Mouse (Mus musculus): ENCODE data around the gene D430041D05Rik.

Gene D430041D05Rik

DNA sequence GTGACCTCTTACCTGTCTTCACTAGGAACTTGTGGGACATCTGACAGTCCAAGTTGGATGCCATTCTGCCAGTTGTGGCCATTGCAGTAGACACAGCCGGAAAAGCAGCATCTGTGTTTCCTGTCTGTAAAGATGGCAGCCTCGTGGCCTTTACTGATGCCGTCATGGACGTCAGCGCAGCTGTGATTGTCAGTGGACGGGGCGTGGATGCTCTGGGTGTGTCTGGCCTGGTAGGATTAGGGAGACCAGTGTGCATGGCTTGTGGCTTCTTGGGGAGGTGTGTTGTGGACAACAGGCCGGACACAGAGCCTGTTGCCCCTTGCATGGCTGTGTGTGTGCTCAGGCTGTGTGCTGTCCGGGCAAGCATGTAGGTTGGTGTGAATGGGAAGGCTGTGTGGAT, 155.9 kb downstream of the D430041D05Rik start:
- DNase-seq: no peak

DNA sequence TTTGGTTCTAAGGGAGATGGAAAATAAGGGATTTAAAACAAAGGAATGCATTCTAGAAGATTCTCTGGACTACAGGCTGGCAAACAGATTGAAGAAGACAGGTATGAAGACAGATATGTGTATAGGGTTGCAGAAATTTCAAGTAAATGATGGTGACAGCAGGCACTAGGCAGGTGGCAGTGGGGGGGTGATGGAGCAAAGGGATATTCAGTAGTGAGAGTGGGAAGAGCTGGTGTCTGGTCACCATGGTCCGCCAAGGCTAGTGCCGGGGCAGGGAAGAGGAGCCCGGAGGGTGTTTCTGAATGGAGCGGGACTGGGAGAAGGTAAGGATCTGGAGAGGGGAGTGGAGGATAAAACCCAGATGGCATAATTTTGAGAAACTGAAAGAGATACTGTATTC, 157.5 kb downstream of the D430041D05Rik start:
- DNase-seq: no peak

DNA sequence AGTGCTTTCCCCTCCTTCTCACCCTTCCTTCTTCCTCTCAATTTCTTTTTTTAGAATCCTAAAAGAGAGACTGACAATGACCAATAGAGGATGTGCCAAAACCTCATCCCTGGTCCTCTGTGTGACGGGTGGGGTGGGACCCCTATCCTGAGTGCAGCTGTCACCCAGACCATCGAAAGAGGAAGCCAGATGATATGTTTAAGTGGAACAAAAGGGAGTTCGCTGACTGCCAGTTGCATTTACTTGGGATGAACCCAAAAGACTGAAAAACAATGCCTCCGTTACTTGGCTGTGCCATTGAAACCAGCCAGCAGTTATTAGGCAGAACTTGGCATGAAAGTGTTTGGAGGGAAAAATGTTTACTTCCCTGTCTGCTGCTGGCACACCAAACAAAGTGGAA, 159.2 kb downstream of the D430041D05Rik start:
- no peak for DNase-seq

DNA sequence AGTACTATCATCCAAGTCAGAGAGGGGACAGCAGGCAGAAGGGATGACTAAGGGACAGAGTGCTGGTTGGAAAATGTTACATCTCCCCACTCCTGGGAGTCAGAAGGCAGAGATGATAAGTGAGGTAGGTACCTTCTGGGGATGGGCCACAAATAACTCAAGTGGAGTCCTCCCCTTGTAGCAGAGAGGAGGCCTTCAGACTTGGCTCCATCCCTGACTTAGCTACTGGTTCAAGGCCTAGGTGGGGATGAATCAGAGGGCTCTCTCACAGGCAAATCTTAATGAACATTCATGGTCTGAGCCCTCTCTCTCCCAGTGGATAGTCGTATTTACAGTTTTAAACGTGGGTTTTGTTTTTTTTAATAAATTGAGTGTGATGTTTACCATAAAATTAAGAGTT, 161.0 kb downstream of the D430041D05Rik start:
- DNase-seq: no peak

DNA sequence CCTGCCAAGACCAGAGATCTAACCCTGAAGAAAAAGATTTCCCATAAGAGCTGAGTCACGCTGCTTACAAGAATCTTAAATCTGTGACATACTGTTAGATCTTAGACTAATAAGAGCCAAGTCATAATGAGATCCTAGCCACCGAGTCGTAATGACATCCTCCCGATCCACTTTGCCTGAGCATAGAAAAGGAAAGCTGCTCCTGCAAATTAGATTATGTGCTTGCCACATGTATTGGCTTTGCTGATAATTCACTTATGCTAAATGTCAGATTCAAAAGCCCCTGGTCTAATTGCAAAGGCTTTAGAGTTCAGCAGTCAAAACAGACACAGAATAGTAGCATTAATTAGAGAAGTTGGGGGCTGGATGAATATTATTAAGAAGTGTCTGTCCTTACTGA, 164.0 kb downstream of the D430041D05Rik start:
- no peak for DNase-seq

DNA sequence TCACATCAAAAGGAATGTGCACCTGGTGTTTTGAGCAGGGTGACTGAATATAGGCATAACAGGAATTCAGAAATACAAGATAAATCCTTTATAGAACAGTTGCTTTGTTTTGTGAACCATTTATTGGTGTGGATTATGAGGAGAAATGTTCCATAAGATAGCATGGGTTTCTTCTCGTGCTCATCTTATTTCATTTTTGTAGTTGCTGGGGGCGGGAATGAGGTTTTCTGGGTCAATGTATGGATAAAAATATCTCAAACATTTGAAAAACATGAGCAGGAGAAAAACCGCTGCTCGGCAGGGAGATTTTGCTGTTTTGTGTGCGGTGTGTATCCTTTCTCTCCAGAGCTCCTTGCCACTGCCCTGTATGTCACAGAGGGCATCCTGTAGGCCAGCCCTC, 168.8 kb downstream of the D430041D05Rik start:
- DNase-seq: no peak

DNA sequence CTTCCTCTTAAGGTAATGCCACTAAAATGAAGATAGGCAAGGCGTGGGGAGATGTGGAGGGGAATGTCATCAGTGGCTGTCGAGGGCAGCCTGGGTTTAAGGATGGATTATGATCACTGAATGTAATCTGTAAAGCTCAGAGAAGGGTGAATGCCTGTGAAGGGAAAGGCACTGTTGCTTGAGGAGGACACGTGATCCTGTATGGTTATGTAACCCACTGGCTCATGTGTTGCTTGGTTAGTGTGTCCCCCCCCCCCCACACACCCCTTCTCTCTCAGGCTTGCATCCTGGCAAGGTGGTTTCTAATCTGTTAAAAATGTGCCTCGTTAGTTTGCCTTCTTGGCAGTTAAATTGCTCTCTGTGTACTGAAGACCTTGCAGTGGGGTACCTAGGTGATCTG, 173.7 kb downstream of the D430041D05Rik start:
- DNase-seq: no peak

DNA sequence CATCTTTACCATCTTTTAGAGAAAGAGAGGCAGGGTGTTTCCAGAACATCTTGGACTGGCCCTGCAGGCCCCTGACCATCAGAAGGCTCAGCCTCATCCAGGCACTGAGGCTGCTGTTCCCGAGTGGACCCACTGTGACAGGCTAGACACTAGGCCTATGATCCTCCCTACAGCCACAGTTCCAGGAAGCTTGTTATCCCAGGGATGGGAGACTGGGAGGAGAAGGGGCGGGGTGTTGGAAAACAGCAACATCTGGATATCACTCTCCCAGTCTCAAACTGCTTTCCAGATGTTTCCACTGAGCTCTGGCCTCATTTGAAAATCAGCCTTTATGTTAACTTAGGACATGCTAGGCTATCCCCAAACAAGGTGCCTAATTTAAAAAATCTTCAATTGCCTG, 180.4 kb downstream of the D430041D05Rik start:
- no peak for DNase-seq

DNA sequence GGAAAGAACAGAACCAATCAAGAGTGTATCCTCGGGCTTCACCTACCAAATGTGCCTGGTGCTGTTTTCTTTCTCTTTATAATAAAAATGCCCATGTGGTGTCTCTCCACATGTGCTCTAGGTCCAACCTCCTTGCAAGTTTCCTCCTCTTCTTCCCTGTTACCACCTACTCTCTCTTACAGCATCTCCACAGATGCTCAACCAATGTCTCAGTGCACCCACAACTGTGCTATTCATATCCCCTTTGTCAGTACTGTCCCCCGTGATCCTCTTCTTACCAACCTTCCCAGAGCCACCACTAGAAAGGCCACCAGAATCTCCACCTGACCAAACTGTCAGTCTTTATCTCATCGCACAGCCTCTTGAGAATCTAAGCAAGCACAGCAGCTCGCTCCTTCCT, 184.8 kb downstream of the D430041D05Rik start:
- no peak for DNase-seq

DNA sequence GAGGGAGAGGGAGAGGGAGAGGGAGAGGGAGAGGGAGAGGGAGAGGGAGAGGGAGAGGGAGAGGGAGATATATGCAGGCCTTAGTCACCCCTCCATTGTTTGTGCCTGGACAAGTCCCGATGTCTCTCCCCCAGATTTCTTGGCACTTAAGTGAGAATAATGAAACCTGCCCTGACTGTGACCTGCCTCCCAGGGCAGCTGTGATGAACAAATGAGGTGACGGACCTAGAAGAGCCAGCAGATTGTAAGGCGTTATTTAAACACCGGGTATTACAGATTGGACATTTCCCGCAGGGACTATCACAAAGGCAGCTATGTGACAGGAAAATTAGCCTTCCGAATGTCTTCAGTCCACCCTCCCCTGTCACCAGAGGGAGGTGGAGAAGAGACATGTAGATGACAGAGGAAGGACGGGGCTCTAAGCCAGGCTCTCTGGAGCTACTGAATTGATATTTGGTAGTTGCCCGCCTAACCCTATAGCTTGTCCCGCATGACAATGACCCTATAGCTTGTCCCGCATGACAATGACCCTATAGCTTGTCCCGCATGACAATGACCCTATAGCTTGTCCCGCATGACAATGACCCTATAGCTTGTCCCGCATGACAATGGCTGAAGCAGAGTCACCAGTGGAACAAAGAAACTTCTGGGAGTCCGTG, 191.0 kb downstream of the D430041D05Rik start:
- no peak for DNase-seq

DNA sequence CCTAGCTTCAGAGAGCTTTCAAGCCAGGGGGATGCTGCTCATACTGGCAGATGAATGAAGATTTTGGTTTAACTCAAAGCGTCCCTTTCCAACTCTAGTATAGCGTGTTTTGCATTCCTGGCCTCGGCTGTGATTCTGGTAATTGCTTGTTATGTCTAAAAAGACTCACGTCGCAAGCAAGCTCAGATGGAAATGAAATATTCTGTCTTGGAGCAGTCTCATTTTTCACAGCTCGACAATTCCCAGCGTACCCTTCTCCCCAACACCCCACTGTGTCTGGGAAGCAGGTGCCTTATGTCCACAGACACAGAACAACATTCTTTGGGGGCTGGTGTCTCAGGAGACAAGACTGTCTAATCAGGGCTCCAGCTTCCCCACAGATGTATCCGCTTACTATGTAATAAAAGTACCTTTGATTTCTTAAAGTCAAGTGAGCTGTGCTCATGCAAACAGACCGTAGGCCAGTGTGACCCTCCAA, 192.2 kb downstream of the D430041D05Rik start:
- no peak for DNase-seq

DNA sequence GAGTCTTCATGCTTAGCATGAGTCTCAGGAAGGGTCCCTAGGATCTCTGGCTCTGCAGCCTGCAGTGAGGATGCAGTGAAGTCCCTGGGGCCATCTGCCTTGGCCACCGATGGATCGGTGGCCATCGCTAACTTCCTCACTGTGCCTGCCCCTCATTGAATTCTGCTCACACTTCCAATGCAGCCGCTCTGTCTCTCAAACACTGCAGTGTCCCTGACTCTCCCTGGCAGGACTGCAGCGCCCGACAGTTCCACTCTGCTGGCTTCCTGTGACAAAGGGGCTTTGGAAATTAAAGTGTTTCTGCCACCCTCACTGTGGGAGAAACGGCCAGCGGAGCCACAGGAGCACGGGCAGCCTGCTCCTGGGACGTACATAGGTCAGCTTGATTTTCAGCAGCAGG, 192.7 kb downstream of the D430041D05Rik start:
- DNase-seq: no peak

DNA sequence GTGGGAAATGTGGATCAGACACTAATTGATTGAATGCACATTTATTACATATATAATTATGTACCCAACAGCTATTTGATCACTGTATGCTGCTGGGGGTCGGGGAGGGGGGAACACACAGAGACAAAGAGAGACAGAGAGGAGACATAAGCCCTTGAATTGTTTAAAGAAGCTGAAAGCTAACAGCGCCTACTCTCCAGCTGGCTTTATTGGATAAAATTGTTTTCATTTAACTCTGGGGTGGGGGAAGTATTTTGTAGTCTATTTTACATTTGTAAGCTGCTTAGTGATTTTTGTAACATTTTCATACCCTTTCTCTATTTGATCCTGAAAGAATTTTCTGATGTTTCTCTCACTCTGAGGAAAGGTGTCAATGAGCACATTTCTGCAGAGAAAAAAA, 201.4 kb downstream of the D430041D05Rik start:
- DNase-seq: no peak

DNA sequence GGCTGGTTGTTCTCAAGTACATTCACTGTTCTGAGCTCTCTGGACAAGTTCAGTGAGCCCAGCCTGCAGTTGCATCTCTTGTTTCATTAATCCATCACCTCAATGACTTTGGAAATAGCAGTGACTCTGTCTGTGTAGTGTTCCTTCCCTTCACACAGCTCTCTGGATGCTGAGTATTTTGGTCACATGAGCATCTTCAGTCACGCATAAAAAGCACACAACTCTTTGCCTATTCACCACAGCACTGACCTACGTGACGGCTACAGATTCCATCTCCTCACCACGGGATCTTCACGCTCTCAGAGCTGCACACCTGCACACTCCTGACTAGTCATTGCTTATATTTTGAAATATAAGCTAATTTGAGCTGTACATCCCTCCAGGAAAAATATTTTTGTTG, 202.4 kb downstream of the D430041D05Rik start:
- no peak for DNase-seq

DNA sequence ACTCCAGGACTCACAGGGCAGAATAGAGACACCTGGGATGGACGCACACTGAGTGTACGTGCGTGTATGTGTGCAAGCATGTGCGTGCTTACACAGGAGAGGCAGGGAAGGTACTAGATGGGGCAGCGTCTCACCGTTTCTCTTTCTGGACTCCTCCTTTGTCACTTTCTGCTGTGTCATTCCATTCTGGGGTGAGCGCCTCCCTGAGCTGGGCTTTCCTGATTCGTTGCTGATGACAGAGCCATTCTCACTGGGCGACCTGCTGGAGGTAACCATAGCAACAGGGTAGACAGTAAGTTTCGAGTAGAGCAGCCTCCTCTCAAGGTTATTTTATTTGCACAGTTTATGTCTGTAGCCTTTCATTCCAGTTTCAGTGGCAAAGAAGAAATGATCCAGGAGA, 202.9 kb downstream of the D430041D05Rik start:
- no peak for DNase-seq

DNA sequence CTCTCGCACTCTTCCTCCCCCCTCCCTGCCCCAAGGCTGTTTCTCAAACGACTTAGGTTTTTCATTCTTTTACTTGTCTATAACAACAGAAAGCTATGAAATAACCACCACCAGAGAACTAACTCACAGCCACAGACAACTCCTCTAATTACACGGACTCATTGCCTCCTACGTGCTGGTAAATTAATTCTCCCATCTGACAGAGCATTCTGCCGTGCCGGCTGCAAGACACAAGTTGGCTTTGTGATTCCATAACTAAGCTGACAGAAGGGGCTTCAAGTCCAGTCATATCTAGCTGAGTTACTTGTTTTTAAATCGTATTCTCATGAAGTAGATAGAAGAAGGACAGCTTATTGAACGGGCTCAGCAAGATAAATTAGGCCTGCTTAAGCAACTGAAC, 205.2 kb downstream of the D430041D05Rik start:
- no peak for DNase-seq

DNA sequence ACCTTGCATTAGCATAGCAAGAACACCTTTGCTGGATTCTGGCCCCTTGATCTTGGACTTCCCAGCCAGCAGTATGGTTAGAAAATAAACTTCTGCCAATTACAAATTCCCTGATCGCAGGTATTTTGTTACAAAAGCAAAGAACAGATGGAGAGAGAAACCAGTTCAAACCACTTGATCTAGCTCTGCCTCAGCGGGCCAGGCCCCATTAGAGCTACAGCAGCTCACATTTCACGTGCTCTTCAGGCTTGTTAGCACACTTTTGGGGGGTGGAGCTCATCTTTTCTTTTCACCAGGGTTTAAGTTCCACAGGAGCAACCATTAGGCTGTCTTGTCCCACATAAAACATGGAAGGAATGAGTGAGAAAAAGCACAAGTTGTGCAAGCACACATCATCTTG, 210.6 kb downstream of the D430041D05Rik start:
- DNase-seq: no peak

DNA sequence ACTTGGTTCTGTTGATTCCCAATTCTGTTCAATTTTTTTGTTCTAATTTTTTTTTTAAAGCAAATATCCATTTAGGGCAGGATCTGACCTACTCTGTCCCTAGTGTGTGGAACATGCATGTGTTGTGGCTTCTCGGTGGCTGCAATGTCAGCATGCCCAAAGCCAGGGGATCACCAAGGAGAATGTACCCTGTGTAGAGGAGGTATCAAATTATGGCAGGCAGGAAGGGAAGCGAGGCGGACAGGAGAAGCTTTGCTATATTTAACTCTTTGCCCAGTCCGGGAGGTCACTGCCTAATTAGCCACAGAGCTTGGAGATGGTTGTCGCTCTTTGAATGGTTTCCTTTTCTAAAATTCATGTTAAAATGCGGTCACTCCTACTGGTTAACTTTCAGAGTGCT, 212.6 kb downstream of the D430041D05Rik start:
- no peak for DNase-seq

DNA sequence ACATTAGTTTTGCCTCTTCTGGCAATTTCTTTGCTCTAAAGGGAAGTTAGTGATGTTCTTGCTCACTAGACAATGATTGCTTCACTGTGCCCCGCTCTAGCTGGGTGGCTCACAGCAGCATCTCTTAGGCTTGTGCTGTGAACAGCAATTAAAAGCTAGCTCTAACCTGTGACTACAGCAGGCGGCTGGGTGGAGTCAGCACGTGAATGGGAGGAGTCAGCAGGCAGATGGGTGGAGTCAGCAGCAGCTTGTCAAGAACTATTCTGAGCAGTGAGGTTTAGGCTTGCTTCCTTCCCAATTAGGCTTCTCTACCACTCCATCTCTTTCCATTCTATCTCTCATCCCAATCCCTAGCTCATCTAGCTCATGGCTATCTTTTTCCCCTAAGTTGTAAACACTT, 213.5 kb downstream of the D430041D05Rik start:
- no peak for DNase-seq

DNA sequence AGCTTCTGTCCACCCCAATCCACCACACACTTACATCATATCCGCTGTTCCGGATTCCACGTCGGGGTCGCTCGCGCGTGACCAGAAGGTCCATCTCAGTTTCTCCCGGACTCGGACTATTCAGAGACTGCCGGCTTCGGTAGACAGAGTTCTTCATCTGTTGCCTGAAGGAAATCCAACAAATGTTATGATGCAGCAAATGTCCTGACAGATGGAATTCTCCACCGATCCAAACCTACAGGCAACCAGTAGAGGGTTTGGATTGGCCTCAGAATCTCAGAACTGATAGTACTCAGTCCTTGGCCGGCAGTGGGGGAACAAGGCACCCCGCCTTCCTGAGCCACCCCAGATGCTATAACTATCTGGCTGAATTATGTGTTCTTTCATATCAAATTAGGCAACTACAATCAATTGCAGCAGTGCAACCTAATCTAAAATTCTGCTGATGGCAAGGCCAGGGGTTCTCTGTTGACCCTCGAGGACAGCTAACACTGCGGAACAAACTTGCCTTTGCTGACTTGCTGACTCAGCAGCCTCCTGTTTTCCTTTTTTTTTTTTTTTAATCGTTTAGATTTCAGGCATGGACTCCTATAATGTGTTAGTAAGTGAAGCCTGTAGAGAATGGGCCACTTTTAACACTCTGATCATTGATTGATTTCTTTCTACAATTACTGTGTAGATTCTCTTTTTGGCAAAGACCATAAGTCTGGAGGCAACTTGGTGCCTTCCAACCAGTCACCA, 218.2 kb downstream of the D430041D05Rik start:
- DNase-seq: peak; percentile 67

DNA sequence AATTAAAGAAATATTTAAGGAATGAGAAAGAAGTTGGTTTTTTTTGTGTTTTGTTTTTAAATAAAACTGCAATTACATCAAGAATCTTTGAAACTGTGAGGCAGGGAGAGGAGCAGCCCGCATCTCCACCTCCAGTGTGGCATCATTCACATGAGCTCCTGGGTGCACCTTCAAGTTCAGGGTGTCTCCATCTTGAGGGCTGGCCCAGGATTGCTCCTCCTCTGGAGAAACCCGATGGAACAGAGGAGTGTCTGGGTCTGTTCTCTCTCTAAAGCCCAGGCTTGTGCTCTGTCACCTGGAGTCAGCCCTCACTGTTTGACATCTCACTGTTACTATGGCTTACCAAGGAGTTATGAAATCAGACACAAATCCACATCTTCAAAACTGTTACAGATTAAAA, 219.1 kb downstream of the D430041D05Rik start:
- DNase-seq: no peak

DNA sequence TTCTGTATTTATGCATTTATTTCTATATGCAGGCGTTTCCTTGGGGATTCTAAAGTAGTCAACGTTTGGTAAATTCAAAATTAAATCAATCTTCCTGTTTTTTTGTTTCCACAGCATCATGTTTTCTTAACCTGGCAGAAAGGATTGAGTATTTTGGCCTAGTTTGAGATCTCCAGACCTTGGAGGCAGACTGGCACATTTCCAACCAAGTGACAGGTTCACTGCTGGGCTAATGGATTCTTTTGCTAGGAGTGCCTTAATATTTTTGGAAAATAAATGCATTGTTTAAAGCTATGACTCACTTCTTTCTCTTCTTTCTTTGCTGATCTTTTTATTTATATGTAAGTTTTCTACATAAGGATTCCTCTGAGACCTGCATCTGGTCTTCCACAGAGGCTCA, 222.0 kb downstream of the D430041D05Rik start:
- peak; percentile 50 for DNase-seq

DNA sequence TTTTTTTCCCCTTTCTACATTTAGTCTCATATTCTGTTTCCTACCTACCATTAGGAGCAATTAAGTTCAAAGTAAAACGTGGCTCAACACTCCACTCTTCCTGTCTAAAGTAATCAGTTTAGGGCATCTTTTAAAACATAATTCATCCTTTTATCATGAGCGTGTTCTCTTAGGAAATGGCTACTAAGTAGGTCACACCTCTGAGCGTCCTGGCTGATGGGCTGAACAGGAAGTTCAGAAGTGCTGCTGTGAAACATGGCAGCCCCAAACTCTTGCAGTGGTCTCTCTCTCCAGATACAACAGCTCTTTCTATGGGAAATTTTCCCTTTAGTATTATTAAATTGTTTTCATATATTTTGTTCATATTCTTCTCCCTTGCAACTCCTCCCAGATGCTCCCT, 223.7 kb downstream of the D430041D05Rik start:
- DNase-seq: no peak

DNA sequence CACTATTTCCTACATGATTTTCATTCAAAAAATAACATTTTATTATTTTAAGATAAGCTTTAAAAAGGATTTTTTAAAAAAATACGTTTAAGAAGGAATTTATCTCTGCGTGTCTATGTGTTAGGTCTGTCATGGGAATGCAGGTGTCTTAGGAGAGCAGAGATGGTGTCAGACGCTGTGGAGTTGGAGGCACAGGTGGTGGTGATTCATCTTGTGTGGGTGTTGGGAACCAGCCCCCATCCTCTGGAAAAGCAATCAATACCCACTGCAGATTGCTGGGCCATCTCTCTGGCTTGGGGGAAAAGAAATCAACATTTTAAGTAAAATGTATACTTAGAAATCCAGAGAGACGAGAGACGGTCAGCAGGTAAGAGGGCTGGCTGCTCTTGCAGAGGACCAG, 225.2 kb downstream of the D430041D05Rik start:
- no peak for DNase-seq

DNA sequence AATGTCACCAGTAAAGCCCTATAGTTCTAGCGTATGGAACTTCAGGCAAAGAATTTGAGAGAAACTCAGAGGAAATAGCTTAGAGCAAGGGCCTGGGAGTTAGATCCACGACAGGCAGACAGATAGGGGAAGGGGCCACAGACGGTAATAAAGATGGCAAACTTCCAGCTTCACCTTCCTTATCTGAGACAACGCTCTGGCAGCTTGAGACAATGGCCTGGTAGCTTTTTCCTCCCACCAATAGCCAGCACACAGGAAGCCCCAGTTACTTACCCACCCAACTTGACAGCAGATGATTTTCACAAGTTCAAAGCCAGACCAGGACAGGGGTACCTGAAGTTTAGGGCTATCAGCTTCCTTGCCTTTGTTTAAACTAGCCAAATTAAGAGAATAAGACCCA, 226.5 kb downstream of the D430041D05Rik start:
- no peak for DNase-seq

All from cerebellum, adult 11 months (tissue).